Mouse (Mus musculus) lung, embryonic 15.5 days (tissue): ENCODE measurements around the gene Nudt1. TPM values are rescaled to one million over a fixed set of nuclear protein-coding genes. Genes with fewer than 3 reads are reported as not detected.

Source experiments
- ATAC-seq: fragments of 200-750 bp; cut with Nextera tagmentation; 2 replicates; pipeline ENCODE4 v1.8.0; 2017; ENCODE audit warnings: moderate number of reproducible peaks, borderline replicate concordance; ENCODE audit not compliant: low FRiP score, low TSS enrichment; ENCODE audit errors: extremely low read depth
- H3K27ac ChIP-seq: fragments of 300-500 bp; sonication (generic); 2 replicates; pipeline ENCODE4 v1.5.1; 2015; ENCODE audit warnings: moderate library complexity, mild to moderate bottlenecking, inconsistent platforms
- H3K27me3 ChIP-seq: fragments of 300-500 bp; sonication (generic); 2 replicates; pipeline ENCODE4 v1.6.1; 2015; ENCODE audit warnings: inconsistent platforms
- H3K36me3 ChIP-seq: fragments of 300-500 bp; sonication (generic); 2 replicates; pipeline ENCODE4 v1.6.1; 2015; ENCODE audit warnings: inconsistent platforms
- H3K4me1 ChIP-seq: fragments of 300-500 bp; sonication (generic); 2 replicates; pipeline ENCODE4 v1.6.1; 2015; ENCODE audit warnings: inconsistent platforms
- H3K4me2 ChIP-seq: fragments of 300-500 bp; sonication (generic); 2 replicates; pipeline ENCODE4 v1.6.1; 2015; ENCODE audit warnings: inconsistent platforms, mild to moderate bottlenecking, moderate library complexity
- H3K4me3 ChIP-seq: fragments of 300-500 bp; sonication (generic); 2 replicates; pipeline ENCODE4 v1.5.1; 2015; ENCODE audit warnings: mild to moderate bottlenecking, inconsistent platforms
- H3K9ac ChIP-seq: fragments of 300-500 bp; sonication (generic); 2 replicates; pipeline ENCODE4 v1.6.1; 2015; ENCODE audit warnings: inconsistent platforms
- H3K9me3 ChIP-seq: fragments of 300-500 bp; sonication (generic); 2 replicates; pipeline ENCODE4 v1.6.1; 2016; ENCODE audit warnings: inconsistent platforms
- WGBS: fragments of 180-500 bp; shearing (Covaris S2); methylation state at CpG from one replicate; pipeline ENCODE4 v1.1.7; 2015; 5-methylcytosine and 5-hydroxymethylcytosine counted together
- polyA plus RNA-seq: library from polyadenylated mRNA; unstranded; fragments of >200 nt; fragmentation: Nextera tagmentation; extraction: Ambion mirVana; gene quantifications from 2 replicates; pipeline ENCODE4 v1.2.1, GENCODE M21; 2015

The Nudt1 gene
- polyA plus RNA-seq, 1 experiment from 2014 or later = 55.2 TPM

DNA sequence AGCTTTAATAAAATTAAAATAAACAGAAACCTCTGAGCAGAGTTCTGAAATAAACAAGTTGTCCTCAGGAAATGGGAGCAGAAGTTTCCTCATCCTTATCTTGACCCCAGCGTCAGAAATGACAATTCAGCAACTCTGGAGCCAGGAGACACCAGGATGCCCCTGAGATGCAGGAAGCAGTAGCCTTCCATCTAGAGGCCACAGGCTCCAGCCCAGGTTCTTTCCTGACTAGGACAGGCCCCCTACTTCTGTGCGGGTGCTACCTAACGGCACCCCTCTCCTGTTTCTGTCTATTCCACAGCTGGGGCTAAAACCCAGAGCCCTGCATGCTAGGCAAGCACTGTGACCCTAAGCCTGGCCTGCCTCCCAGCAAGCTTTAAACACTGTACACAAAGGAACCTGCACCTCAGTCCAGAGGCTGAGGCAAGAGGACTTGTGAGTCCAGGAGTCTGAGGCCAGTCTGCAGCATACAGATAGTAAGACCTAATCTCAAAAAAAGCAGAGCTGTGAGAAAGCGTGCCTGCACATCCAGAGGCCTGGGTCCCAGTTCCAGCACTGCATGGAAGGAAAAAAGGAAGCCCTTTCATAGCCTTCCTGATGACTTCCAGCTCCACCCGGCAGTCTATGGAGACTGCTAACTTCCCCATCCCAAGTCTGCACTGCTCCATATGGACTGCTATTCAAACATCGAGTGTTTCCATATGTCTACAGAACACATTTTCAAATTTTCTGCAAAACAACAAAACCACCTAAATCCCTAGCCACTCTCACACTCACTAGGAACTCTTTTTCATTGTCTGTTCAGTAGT, 49.2 kb downstream of the Nudt1 start:
- Histone ChIP-seq H3K4me1 (peaks cover 9% of the 10 kb centered on the region), H3K9me3 (no peaks in the 10 kb centered on the region), H3K36me3 (no peaks in the 10 kb centered on the region), H3K4me3 (no peak overlapping the region), H3K9ac (no peak overlapping the region), H3K27me3 (no peaks in the 10 kb centered on the region), H3K4me2 (no peak overlapping the region), H3K27ac (peak overlapping the region; percentile 16; the same call in 1 of the 2 replicates)
- WGBS = 50% methylated on average over 6 of the region's 6 CpGs
- ATAC-seq = no peak

- no peaks in the 10 kb centered on the region for H3K9me3 ChIP-seq
- WGBS = 97% methylated on average over 3 of the region's 3 CpGs
- H3K27ac ChIP-seq = no peak overlapping the region
- no peak overlapping the region for H3K4me3 ChIP-seq
- H3K9ac ChIP-seq = no peak overlapping the region
- peaks cover 9% of the 10 kb centered on the region for H3K4me1 ChIP-seq
- no peak for ATAC-seq
- H3K4me2 ChIP-seq = no peak overlapping the region
- H3K36me3 ChIP-seq = no peaks in the 10 kb centered on the region
- H3K27me3 ChIP-seq = no peaks in the 10 kb centered on the region
Measured at GRCm38 (mm10) chr5:140371671-140372070, 50.2 kb downstream of the Nudt1 start.

DNA sequence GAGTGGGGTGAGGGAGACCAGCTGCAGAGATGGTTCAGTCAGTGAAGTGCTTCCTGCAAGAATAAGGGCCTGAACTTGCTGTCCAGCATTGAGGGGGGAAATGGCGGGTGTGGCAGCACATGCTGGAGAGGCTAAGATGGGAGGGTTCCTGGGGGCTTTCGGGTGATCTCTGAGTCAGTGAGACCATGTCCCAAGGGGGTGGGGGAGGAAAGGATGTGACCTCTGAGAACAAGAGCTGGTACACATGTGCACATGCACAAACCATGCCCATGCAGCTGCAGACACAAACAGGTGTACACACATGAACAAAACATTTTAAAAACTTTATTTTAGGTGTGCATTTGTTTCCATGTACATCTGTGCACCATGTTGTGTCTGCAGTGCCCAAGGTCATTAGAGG, 52.3 kb downstream of the Nudt1 start:
- Histone ChIP-seq H3K27ac (no peak overlapping the region), H3K4me2 (no peak overlapping the region), H3K9ac (no peak overlapping the region), H3K27me3 (no peaks in the 10 kb centered on the region), H3K9me3 (no peaks in the 10 kb centered on the region), H3K4me1 (peaks cover 9% of the 10 kb centered on the region), H3K4me3 (no peak overlapping the region), H3K36me3 (no peaks in the 10 kb centered on the region)
- 86% methylated on average over 2 of the region's 2 CpGs for WGBS
- ATAC-seq = no peak

- 77% methylated on average over 3 of the region's 3 CpGs for WGBS
- H3K9me3 ChIP-seq = no peaks in the 10 kb centered on the region
- no peak overlapping the region for H3K27ac ChIP-seq
- no peak for ATAC-seq
- no peak overlapping the region for H3K4me3 ChIP-seq
- peaks cover 9% of the 10 kb centered on the region for H3K4me1 ChIP-seq
- H3K27me3 ChIP-seq = no peaks in the 10 kb centered on the region
- H3K4me2 ChIP-seq = no peak overlapping the region
- H3K9ac ChIP-seq = no peak overlapping the region
- H3K36me3 ChIP-seq = no peaks in the 10 kb centered on the region
Measured at GRCm38 (mm10) chr5:140374226-140374625, 52.8 kb downstream of the Nudt1 start.

- no peak overlapping the region for H3K4me2 ChIP-seq
- H3K36me3 ChIP-seq = no peaks in the 10 kb centered on the region
- WGBS = 88% methylated on average over 4 of the region's 4 CpGs
- H3K27me3 ChIP-seq = no peaks in the 10 kb centered on the region
- no peak for ATAC-seq
- H3K4me3 ChIP-seq = no peak overlapping the region
- H3K4me1 ChIP-seq = peaks cover 7% of the 10 kb centered on the region
- no peaks in the 10 kb centered on the region for H3K9me3 ChIP-seq
- H3K27ac ChIP-seq = no peak overlapping the region
- no peak overlapping the region for H3K9ac ChIP-seq
Measured at GRCm38 (mm10) chr5:140375249-140375829, 53.9 kb downstream of the Nudt1 start.

GRCm38 (mm10) chr5:140378121-140378853, 56.8 kb downstream of the Nudt1 start:
- ATAC-seq = no peak
- H3K4me2 ChIP-seq = no peak overlapping the region
- H3K9me3 ChIP-seq = no peaks in the 10 kb centered on the region
- no peak overlapping the region for H3K4me3 ChIP-seq
- H3K27ac ChIP-seq = no peak overlapping the region
- no peak overlapping the region for H3K9ac ChIP-seq
- H3K27me3 ChIP-seq = no peaks in the 10 kb centered on the region
- no peaks in the 10 kb centered on the region for H3K36me3 ChIP-seq
- 85% methylated on average over 6 of the region's 6 CpGs for WGBS
- H3K4me1 ChIP-seq = no peaks in the 10 kb centered on the region

GRCm38 (mm10) chr5:140379299-140379698, 57.8 kb downstream of the Nudt1 start:
- Histone ChIP-seq H3K4me2 (no peak overlapping the region), H3K27me3 (no peaks in the 10 kb centered on the region), H3K4me3 (no peak overlapping the region), H3K27ac (no peak overlapping the region), H3K4me1 (peaks cover 7% of the 10 kb centered on the region; the same call in 1 of the 2 replicates), H3K9ac (no peak overlapping the region), H3K36me3 (no peaks in the 10 kb centered on the region), H3K9me3 (no peaks in the 10 kb centered on the region)
- no peak for ATAC-seq
- WGBS = 72% methylated on average over 6 of the region's 6 CpGs

DNA sequence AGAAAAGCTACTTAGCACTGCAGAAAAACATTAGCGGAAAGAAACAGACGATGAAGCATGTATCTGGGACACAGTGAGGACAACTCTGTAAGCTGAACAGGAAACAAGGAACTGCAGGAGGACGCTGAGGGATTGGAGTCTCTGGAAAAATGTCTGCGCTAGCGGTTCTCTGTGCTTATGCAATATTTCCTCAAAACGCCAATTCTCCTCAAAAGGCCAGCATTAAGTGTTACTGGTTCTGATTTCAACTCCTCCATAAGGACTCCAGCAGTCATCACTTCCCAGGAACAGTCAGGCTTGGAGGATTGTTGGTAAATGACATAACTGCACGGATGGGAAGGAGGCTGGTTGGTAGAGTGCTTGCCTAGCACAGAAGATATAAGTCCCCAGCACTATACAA, 59.7 kb downstream of the Nudt1 start:
- WGBS = 80% methylated on average over 7 of the region's 7 CpGs
- Histone ChIP-seq H3K27me3 (no peaks in the 10 kb centered on the region), H3K9ac (no peak overlapping the region), H3K36me3 (no peaks in the 10 kb centered on the region), H3K4me3 (no peak overlapping the region), H3K27ac (no peak overlapping the region), H3K4me2 (no peak overlapping the region), H3K9me3 (no peaks in the 10 kb centered on the region), H3K4me1 (peaks cover 7% of the 10 kb centered on the region; the same call in 1 of the 2 replicates)
- no peak for ATAC-seq

GRCm38 (mm10) chr5:140382688-140383087, 61.2 kb downstream of the Nudt1 start:
- no peak overlapping the region for H3K27ac ChIP-seq
- 95% methylated on average over 6 of the region's 6 CpGs for WGBS
- no peak for ATAC-seq

DNA sequence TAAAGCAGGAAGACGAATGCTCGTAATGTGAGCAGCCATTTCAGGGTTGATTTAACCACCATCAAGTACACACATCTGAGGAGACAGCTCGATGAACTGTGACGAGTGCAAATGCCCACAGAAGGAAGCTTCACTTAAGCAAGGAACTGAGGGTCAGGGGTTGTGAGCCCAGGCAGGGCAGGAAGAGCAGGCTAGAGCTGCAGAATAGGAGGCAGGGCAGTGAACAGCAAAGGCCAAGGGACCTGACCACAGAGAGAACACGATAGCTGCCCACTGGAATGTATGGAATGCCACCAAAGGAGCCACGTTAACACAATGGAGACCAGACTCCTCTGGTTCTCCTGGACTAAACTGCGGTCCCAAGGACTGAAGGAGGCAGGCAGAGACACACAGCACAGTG, 62.1 kb downstream of the Nudt1 start:
- peaks cover 18% of the 10 kb centered on the region for H3K4me1 ChIP-seq
- 15% methylated on average over 7 of the region's 7 CpGs for WGBS
- peak overlapping the region; percentile 74 for H3K27ac ChIP-seq
- no peaks in the 10 kb centered on the region for H3K36me3 ChIP-seq
- peak; percentile 48; the same call in 1 of the 2 replicates for ATAC-seq
- no peaks in the 10 kb centered on the region for H3K9me3 ChIP-seq
- no peak overlapping the region for H3K4me3 ChIP-seq
- no peaks in the 10 kb centered on the region for H3K27me3 ChIP-seq
- H3K9ac ChIP-seq = peak overlapping the region; percentile 25; the same call in 1 of the 2 replicates
- no peak overlapping the region for H3K4me2 ChIP-seq

More at GRCm38 (mm10) chr5:140382688-140383087, 61.2 kb downstream of the Nudt1 start:
- H3K4me1 ChIP-seq = peaks cover 9% of the 10 kb centered on the region; the same call in 1 of the 2 replicates
- no peak overlapping the region for H3K4me3 ChIP-seq
- no peaks in the 10 kb centered on the region for H3K36me3 ChIP-seq
- H3K27me3 ChIP-seq = no peaks in the 10 kb centered on the region
- no peak overlapping the region for H3K9ac ChIP-seq
- no peaks in the 10 kb centered on the region for H3K9me3 ChIP-seq
- no peak overlapping the region for H3K4me2 ChIP-seq

DNA sequence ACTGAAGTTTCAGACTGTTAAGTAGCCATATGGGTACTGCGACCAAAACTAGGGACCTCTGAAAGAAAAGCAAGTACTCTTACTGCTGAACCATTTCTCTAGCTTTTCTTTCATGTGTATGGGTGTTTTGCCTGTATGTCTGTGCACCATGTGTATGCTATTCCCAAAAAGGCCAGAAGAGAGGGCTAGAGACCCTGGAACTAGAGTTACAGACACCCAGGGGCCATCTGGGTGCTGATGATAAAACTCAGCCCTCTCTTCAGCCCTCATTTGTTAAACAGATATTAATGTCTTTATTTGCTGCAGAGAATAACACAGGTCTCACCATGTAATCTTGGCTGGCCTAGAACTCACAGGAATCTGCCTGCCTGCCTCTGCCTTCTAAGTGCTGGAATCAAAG, 63.0 kb downstream of the Nudt1 start:
- no peaks in the 10 kb centered on the region for H3K36me3 ChIP-seq
- 85% methylated on average over 1 of the region's 1 CpGs for WGBS
- no peak overlapping the region for H3K9ac ChIP-seq
- no peak overlapping the region for H3K4me2 ChIP-seq
- no peak overlapping the region for H3K4me3 ChIP-seq
- no peaks in the 10 kb centered on the region for H3K27me3 ChIP-seq
- H3K27ac ChIP-seq = peak overlapping the region; percentile 74; the same call in 1 of the 2 replicates
- peaks cover 22% of the 10 kb centered on the region for H3K4me1 ChIP-seq
- H3K9me3 ChIP-seq = no peaks in the 10 kb centered on the region
- ATAC-seq = no peak

DNA sequence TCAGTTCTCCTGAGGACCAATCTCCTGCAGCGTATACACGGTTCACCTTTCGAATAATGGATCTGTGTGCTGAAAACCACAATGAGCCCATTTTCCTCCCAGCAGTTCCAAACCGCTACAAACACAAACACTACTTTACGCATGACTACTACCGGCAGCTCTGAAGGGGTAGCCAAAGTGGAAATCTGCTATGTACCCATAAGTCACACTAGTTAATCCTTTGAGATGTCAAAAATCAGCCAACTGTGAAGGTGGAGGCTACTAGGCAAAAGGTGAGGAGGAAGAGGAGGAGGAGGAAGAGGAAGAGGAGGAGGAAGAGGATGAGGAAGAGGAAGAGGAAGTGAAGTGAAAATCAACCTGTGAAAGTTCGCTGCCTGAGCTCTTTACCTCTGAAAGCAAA, 65.8 kb downstream of the Nudt1 start:
- H3K4me2 ChIP-seq = no peak overlapping the region
- peaks cover 23% of the 10 kb centered on the region for H3K4me1 ChIP-seq
- no peak overlapping the region for H3K9ac ChIP-seq
- H3K27me3 ChIP-seq = no peaks in the 10 kb centered on the region
- H3K27ac ChIP-seq = no peak overlapping the region
- H3K9me3 ChIP-seq = no peaks in the 10 kb centered on the region
- ATAC-seq = no peak
- H3K36me3 ChIP-seq = no peaks in the 10 kb centered on the region
- no peak overlapping the region for H3K4me3 ChIP-seq
- WGBS = 85% methylated on average over 7 of the region's 7 CpGs
